Mouse (Mus musculus) CH12.LX (cell line): ENCODE measurements at regions not wholly inside any gene's neighbourhood (a gene's known extent, or its start where the extent isn't known, plus 50 kb on each side); places are given as distances from the start of the nearest gene placed in this dataset.

Experiments used
- DNase-seq: peaks from one replicate; pipeline ENCODE4 v3.0.0-alpha.2; 2013; ENCODE audit errors: extremely low read depth
- H3K27ac ChIP-seq: 2 replicates; pipeline ENCODE4 v1.5.1; 2012; ENCODE audit warnings: low read depth, mild to moderate bottlenecking, control low read depth, moderate library complexity; ENCODE audit not compliant: insufficient read depth
- H3K27me3 ChIP-seq: replicated peaks from 2 replicates; pipeline ENCODE3; 2012; ENCODE audit warnings: inconsistent platforms
- H3K36me3 ChIP-seq, 2 experiments: replicated peaks in 1 of 2; 2 replicates each; pipeline versions ENCODE3 to v1.6.1; 2012; ENCODE audit warnings: inconsistent platforms in 1 of 2, low read length in 1 of 2, mild to moderate bottlenecking in 1 of 2, mixed read lengths in 1 of 2, moderate library complexity in 1 of 2; ENCODE audit not compliant: control insufficient read depth in 1 of 2, insufficient read depth in 1 of 2
- H3K4me1 ChIP-seq, 2 experiments: 2 replicates each; pipeline ENCODE4 v1.6.1; 2012; ENCODE audit warnings: inconsistent platforms in 1 of 2, moderate library complexity in 1 of 2; ENCODE audit not compliant: insufficient read depth in 2 of 2, control insufficient read depth in 1 of 2
- H3K4me2 ChIP-seq: 2 replicates; pipeline ENCODE4 v1.6.1; 2012; ENCODE audit warnings: low read depth, mild to moderate bottlenecking, control low read depth; ENCODE audit not compliant: poor library complexity, insufficient read depth, severe bottlenecking
- H3K4me3 ChIP-seq, 3 experiments: fragments of 150-350 bp in 1 of 3; sonication (generic) in 1 of 3; replicated peaks in 1 of 3; 2 replicates each; pipeline versions ENCODE3 to v1.5.1; 2011 to 2012; ENCODE audit warnings: low read depth in 2 of 3, low read length in 2 of 3, mild to moderate bottlenecking in 2 of 3, moderate library complexity in 2 of 3, control low read depth in 1 of 3, improper control_type of control experiment in 1 of 3, inconsistent platforms in 1 of 3, mixed read lengths in 1 of 3; ENCODE audit not compliant: poor library complexity in 1 of 3
- H3K79me2 ChIP-seq: replicated peaks from 2 replicates; pipeline ENCODE4 v1.6.1; 2012; ENCODE audit warnings: mild to moderate bottlenecking, moderate library complexity; ENCODE audit not compliant: control insufficient read depth, poor library complexity, insufficient read depth, severe bottlenecking; ENCODE audit errors: extremely low read depth
- H3K9ac ChIP-seq: 2 replicates; pipeline ENCODE4 v1.6.1; 2012; ENCODE audit warnings: low read depth, mild to moderate bottlenecking, control low read depth, moderate library complexity; ENCODE audit not compliant: insufficient read depth
- H3K9me3 ChIP-seq: replicated peaks from 2 replicates; pipeline ENCODE3; 2012; ENCODE audit warnings: low read length, inconsistent platforms, mixed read lengths
- BHLHE40 ChIP-seq: IDR thresholded peaks from 2 replicates; pipeline ENCODE4 v1.6.1; 2011; ENCODE audit warnings: mild to moderate bottlenecking, low read depth, low read length, improper control_type of control experiment
- CHD1 ChIP-seq: IDR thresholded peaks from 2 replicates; pipeline ENCODE4 v1.6.1; 2012; ENCODE audit warnings: low read depth, low read length, improper control_type of control experiment, inconsistent platforms
- CTCF ChIP-seq, 2 experiments: IDR thresholded peaks in 1 of 2; conservative IDR thresholded peaks in 1 of 2; 2 replicates each; pipeline ENCODE4 v1.5.1; 2011 to 2012; ENCODE audit warnings: low read depth in 2 of 2, low read length in 2 of 2, improper control_type of control experiment in 1 of 2, inconsistent platforms in 1 of 2, mild to moderate bottlenecking in 1 of 2, moderate library complexity in 1 of 2
- EP300 ChIP-seq: IDR thresholded peaks from 2 replicates; pipeline ENCODE4 v1.6.1; 2011; ENCODE audit warnings: low read length, improper control_type of control experiment
- ETS1 ChIP-seq: conservative IDR thresholded peaks from 2 replicates; pipeline ENCODE4 v1.6.1; 2012; ENCODE audit warnings: low read depth, mild to moderate bottlenecking, inconsistent platforms, low read length, improper control_type of control experiment, moderate library complexity
- IRF4 ChIP-seq: IDR thresholded peaks from 2 replicates; pipeline ENCODE4 v1.6.1; 2014; ENCODE audit warnings: low read depth, mild to moderate bottlenecking, inconsistent platforms, low read length, improper control_type of control experiment
- JUN ChIP-seq: IDR thresholded peaks from 2 replicates; pipeline ENCODE4 v1.6.1; 2011; ENCODE audit warnings: low read depth, mild to moderate bottlenecking, low read length, improper control_type of control experiment, moderate library complexity; ENCODE audit not compliant: insufficient read depth
- JUND ChIP-seq: conservative IDR thresholded peaks from 2 replicates; pipeline ENCODE4 v1.6.1; 2011; ENCODE audit warnings: low read depth, low read length, improper control_type of control experiment
- MAZ ChIP-seq: IDR thresholded peaks from 2 replicates; pipeline ENCODE4 v1.6.1; 2012; ENCODE audit warnings: low read depth, mild to moderate bottlenecking, inconsistent platforms, low read length, improper control_type of control experiment, moderate library complexity
- MEF2A ChIP-seq: IDR thresholded peaks from 2 replicates; pipeline ENCODE4 v1.6.1; 2014; ENCODE audit warnings: low read depth, mild to moderate bottlenecking, inconsistent platforms, low read length, improper control_type of control experiment, borderline replicate concordance
- MXI1 ChIP-seq: IDR thresholded peaks from 2 replicates; pipeline ENCODE4 v1.6.1; 2011; ENCODE audit warnings: mild to moderate bottlenecking, low read depth, low read length, improper control_type of control experiment
- NELFE ChIP-seq: IDR thresholded peaks from 2 replicates; pipeline ENCODE4 v1.6.1; 2011; ENCODE audit warnings: low read depth, low read length, improper control_type of control experiment
- NRF1 ChIP-seq: IDR thresholded peaks from 2 replicates; pipeline ENCODE4 v1.6.1; 2014; ENCODE audit warnings: low read depth, mild to moderate bottlenecking, inconsistent platforms, low read length, improper control_type of control experiment, moderate library complexity
- PAX5 ChIP-seq: IDR thresholded peaks from 2 replicates; pipeline ENCODE4 v1.6.1; 2012; ENCODE audit warnings: low read length, inconsistent platforms, mixed read lengths
- POLR2A ChIP-seq: IDR thresholded peaks from 2 replicates; pipeline ENCODE4 v1.6.1; 2011; ENCODE audit warnings: low read depth, mild to moderate bottlenecking, improper control_type of control experiment, low read length
- SMC3 ChIP-seq: IDR thresholded peaks from 2 replicates; pipeline ENCODE4 v1.6.1; 2011; ENCODE audit warnings: low read depth, low read length, improper control_type of control experiment
- UBTF ChIP-seq: IDR thresholded peaks from 2 replicates; pipeline ENCODE4 v1.6.1; 2012; ENCODE audit warnings: low read depth, mild to moderate bottlenecking, inconsistent platforms, low read length, improper control_type of control experiment, moderate library complexity
- USF1 ChIP-seq: IDR thresholded peaks from 2 replicates; pipeline ENCODE4 v1.6.1; 2014; ENCODE audit warnings: low read depth, mild to moderate bottlenecking, inconsistent platforms, low read length, improper control_type of control experiment
- ZC3H11A ChIP-seq: IDR thresholded peaks from 2 replicates; pipeline ENCODE4 v1.6.1; 2012; ENCODE audit warnings: low read depth, mild to moderate bottlenecking, inconsistent platforms, low read length, improper control_type of control experiment
- ZMIZ1 ChIP-seq: IDR thresholded peaks from 2 replicates; pipeline ENCODE4 v1.6.1; 2012; ENCODE audit warnings: low read depth, mild to moderate bottlenecking, inconsistent platforms, low read length, improper control_type of control experiment
- ZNF384 ChIP-seq: IDR thresholded peaks from 2 replicates; pipeline ENCODE4 v1.6.1; 2012; ENCODE audit warnings: low read depth, low read length, improper control_type of control experiment, inconsistent platforms
- dilution Hi-C: fragments of 300-500 bp; cut with MboI; formaldehyde crosslinking; loops from 2 replicates; pipeline ENCODE4 v1.14.3; 2020; ENCODE audit warnings: low sequenced_read_pairs; ENCODE audit not compliant: extremely low pct_unique_long_range_greater_than_20kb, extremely low pct_ligation_motif_present
- in situ Hi-C: fragments of 300-500 bp; cut with MboI; formaldehyde crosslinking; loops from 3 replicates; pipeline ENCODE4 v1.14.3; 2019; ENCODE audit warnings: low sequenced_read_pairs, low pct_ligation_motif_present, low pct_unique_long_range_greater_than_20kb, mixed read lengths

GRCm38 (mm10) chr13:40574981-40575745, 163.0 kb downstream of the Tfap2a start:
- H3K27me3 ChIP-seq = no peaks in the 10 kb centered on the region
- peak; percentile 18 for DNase-seq
- no peaks in the 10 kb centered on the region for H3K36me3 ChIP-seq
- in situ Hi-C loops = no loop called here
- no peak for TF ChIP-seq NELFE
- TF ChIP-seq BHLHE40 = no peak
- TF ChIP-seq JUND = no peak
- TF ChIP-seq ETS1 = no peak
- no peak for TF ChIP-seq EP300
- no peak for TF ChIP-seq JUN
- TF ChIP-seq MAZ = no peak
- TF ChIP-seq ZMIZ1 = no peak
- no peak for TF ChIP-seq CHD1
- TF ChIP-seq CTCF (conservative IDR thresholded peaks at IDR 0.05 in 1 of 2, IDR thresholded peaks at IDR 0.05 in 1 of 2; ENCODE audit: low read depth in 2 of 2, low read length in 2 of 2) = no peak
- TF ChIP-seq USF1 = no peak
- no peak for TF ChIP-seq POLR2A
- TF ChIP-seq SMC3 = no peak
- no peak for TF ChIP-seq MEF2A
- H3K79me2 ChIP-seq = no peaks in the 10 kb centered on the region
- H3K4me1 ChIP-seq = peaks cover 0 to 23% of the 10 kb centered on the region in 2 experiments; a peak in 2 of 4 replicates
- no peak overlapping the region for H3K4me2 ChIP-seq
- no peak overlapping the region for H3K4me3 ChIP-seq
- dilution Hi-C loops = no loop called here
- H3K27ac ChIP-seq = no peak overlapping the region
- no peak overlapping the region for H3K9ac ChIP-seq
- no peaks in the 10 kb centered on the region for H3K9me3 ChIP-seq

- no peak for TF ChIP-seq UBTF
- no peak for TF ChIP-seq ZNF384
- no peak for TF ChIP-seq IRF4
- no peak for TF ChIP-seq JUN
- no peak for TF ChIP-seq NRF1
- no peak for TF ChIP-seq ZC3H11A
- no peak for TF ChIP-seq PAX5
- TF ChIP-seq MXI1 = no peak
- TF ChIP-seq ETS1 = no peak
- no peak for TF ChIP-seq NELFE
- TF ChIP-seq, all 38 proteins: peak for 0
- Histone ChIP-seq H3K79me2 (no peaks in the 10 kb centered on the region), H3K9me3 (no peaks in the 10 kb centered on the region), H3K4me3 (no peak overlapping the region), H3K27me3 (no peaks in the 10 kb centered on the region), H3K9ac (no peak overlapping the region), H3K27ac (no peak overlapping the region), H3K36me3 (no peaks in the 10 kb centered on the region), H3K4me2 (no peak overlapping the region), H3K4me1 (peaks cover 0 to 24% of the 10 kb centered on the region in 2 experiments; a peak in 2 of 4 replicates)
- dilution Hi-C loops (no loop called here), in situ Hi-C loops (no loop called here)
- DNase-seq = no peak
These were observed 168.7 kb downstream of the Tfap2a start for GRCm38 (mm10) chr13:40569461-40569860.
